Mouse (Mus musculus): ENCODE results near the gene Mtr. TPM values are rescaled to one million over a fixed set of nuclear protein-coding genes. Genes with fewer than 3 reads are reported as not detected.
"Not testable (repeated sequence)": the region's sequence is repeated elsewhere in the genome, so short reads cannot be mapped to it uniquely, and the experiment has no call there.

The Mtr gene
- total RNA-seq, 1 experiment from 2014 or later = 58.3 TPM

DNA sequence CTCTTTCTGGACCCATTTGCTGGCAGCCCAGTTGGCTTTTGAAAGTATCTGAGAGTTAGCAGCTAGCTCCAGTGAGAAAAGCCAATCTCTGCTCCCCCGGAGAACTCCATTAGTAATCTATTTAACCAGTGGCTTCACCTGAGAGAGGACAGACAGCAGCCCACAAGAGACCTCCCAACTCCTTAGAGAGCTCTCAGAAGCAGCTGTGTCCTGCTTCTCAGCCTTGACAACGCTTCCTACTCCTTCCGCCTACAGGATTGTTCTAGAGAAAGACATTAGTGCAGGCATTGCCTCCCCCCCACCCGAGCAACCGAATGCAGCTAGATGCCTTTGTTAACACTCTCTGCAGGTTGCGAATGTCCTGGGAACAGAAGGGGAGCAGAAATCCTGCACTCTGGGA is 91.5 kb downstream of the Mtr start:
- no peak for ATAC-seq (replicated peaks; ENCODE audit: low read depth, poor library complexity, severe bottlenecking)

DNA sequence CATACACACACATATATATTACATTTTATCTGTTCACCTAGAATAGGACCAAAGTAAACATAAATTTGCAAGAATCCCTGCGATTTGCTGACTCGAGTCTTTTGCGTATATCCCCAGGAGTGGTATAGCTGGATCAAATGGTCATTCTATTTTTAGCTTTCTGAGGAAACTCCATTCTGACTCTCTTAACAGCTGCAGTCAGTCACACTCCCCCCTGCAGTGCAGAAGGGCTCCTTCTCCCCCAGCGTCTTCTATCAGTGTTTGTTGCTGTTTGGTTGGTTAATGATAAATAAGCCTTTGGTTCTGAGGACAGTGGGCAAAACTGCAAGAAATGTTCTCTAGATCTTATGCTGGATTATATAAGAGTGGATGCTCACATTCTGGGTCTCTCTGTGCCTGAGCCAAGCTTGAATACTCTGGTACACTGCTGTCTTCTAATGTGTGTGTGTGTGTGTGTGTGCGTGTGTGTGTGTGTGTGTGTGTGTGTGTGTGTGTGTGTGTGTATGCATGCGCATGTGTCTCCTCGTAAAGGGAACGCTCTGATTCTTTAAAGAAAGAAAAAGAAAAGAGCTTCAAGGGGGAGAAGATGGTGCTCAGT is 92.4 kb downstream of the Mtr start:
- no peak for ATAC-seq (replicated peaks; ENCODE audit: low read depth, poor library complexity, severe bottlenecking)

DNA sequence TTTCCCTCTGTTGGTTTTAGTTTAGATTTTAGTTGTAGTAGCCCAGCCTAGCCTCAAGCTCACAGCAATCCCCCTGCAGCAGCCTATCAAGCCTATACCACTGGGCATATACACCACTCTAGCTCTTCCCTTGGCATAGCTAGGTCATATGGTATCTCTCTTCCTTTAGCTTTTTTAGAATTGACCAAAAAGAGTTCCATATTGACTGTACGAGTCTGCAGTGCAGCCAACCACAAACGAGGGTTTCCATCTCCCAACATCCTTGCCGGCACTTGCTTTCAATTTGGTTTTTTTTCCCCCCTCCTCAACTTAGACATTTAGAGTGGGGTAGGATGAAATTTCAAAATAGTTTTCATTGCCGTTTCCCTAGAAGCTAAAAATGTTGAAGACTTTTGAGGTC is 95.5 kb downstream of the Mtr start:
- no peak for ATAC-seq (replicated peaks; ENCODE audit: low read depth, poor library complexity, severe bottlenecking)

- ATAC-seq (replicated peaks; ENCODE audit: low read depth, poor library complexity, severe bottlenecking) = no peak
Measured at GRCm38 (mm10) chr13:12160121-12160475, 97.8 kb downstream of the Mtr start.

DNA sequence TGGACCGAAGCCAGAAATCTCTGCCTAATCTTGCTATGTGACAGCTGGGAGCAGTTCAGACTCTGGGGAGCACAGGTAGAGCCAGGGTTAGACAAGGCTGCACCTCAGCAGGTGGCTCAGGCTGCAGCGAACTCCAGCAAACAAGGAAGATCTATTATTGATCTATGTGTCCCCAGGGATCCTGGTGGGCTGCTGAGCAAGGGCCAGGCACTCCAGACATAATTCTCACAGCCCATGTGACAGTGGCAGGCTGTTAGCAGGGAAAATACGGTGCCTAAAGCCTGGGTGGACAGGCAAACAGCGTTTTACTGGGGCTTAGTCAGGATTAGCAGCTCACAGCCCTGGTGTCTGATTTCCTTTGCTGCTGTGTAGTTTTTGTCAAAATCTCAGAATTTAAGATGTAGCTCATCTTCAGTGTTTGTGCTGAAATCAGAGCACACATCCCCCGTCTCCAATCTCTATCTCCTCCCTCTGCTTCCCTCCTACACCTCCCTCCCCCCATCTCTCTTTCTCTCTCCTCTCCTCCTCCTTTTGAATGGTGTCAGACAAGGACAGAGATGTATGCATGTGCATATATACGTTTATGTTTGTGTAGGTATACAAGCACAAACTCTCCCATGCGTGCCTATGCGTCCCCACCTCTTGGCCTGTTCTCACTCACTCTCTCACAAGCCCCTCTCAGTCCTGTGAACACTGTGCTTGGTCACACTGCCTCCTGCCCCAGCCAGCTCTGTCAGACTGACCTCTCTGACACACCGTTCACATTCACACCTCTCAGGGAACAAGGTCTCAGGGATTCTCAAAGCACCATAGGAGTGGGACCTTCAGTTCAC is 98.4 kb downstream of the Mtr start:
- ATAC-seq (replicated peaks; ENCODE audit: low read depth, poor library complexity, severe bottlenecking) = no peak

- no peak for ATAC-seq (replicated peaks; ENCODE audit: low read depth, poor library complexity, severe bottlenecking)
Measured at GRCm38 (mm10) chr13:12153922-12154321, 104.0 kb downstream of the Mtr start.

GRCm38 (mm10) chr13:12146918-12147507 is 110.9 kb downstream of the Mtr start:
- no peak for ATAC-seq (replicated peaks; ENCODE audit: low read depth, poor library complexity, severe bottlenecking)

GRCm38 (mm10) chr13:12146402-12146801 is 111.5 kb downstream of the Mtr start:
- no peak for ATAC-seq (replicated peaks; ENCODE audit: low read depth, poor library complexity, severe bottlenecking)

GRCm38 (mm10) chr13:12143347-12143746 is 114.6 kb downstream of the Mtr start:
- no peak for ATAC-seq (replicated peaks; ENCODE audit: low read depth, poor library complexity, severe bottlenecking)

- ATAC-seq (replicated peaks; ENCODE audit: low read depth, poor library complexity, severe bottlenecking) = not testable (repeated sequence)
Measured at GRCm38 (mm10) chr13:12136461-12136860, 121.5 kb downstream of the Mtr start.

- no peak for ATAC-seq (replicated peaks; ENCODE audit: low read depth, poor library complexity, severe bottlenecking)
Measured at GRCm38 (mm10) chr13:12133549-12133948, 124.4 kb downstream of the Mtr start.

Other genes with a start within 250 kb of the Mtr start
- not detected in 2 replicates for gene Ryr2, start 151.2 kb downstream of the Mtr start, total RNA-seq (2017)
- gene Actn2, start 82.6 kb upstream of the Mtr start, total RNA-seq (2017) = not detected in 2 replicates
- gene Heatr1, start 136.9 kb upstream of the Mtr start, total RNA-seq (2017) = 119 and 120 TPM in 2 replicates
- gene Lgals8, start 206.8 kb upstream of the Mtr start, total RNA-seq (2017) = 53.0 and 53.8 TPM in 2 replicates

All from common myeloid progenitor, adult 5-6 weeks (primary cell).